Mouse (Mus musculus) kidney, postnatal 25 days (tissue): ENCODE data around the gene Hist1h3c.

Source experiments
- DNase-seq, 2 experiments: peaks; one replicate each; pipeline ENCODE4 v3.0.0; 2021; ENCODE audit warnings: mixed read lengths in 2 of 2

The Hist1h3c gene

GRCm38 (mm10) chr13:23757211-23757773 lies 11.9 kb upstream of the Hist1h3c start:
- no peak for DNase-seq

GRCm38 (mm10) chr13:23756790-23757189 lies 11.4 kb upstream of the Hist1h3c start, which contains the start of gene Hist1h4b:
Hist1h4b (plus strand) TSS chr13:23757013.
- DNase-seq, result peak; percentile 91 to 94

GRCm38 (mm10) chr13:23755000-23755399 lies 9.6 kb upstream of the Hist1h3c start:
- no peak for DNase-seq

GRCm38 (mm10) chr13:23753314-23754078 lies 8.1 kb upstream of the Hist1h3c start:
- no peak for DNase-seq

GRCm38 (mm10) chr13:23752742-23753172 lies 7.4 kb upstream of the Hist1h3c start:
- no peak for DNase-seq

GRCm38 (mm10) chr13:23752067-23752741 lies 6.8 kb upstream of the Hist1h3c start, which contains the start of gene Hist1h3b:
Hist1h3b (plus strand) TSS chr13:23752267.
- peak; percentile 90 to 94 for DNase-seq

- no peak for DNase-seq
These were observed 6.1 kb upstream of the Hist1h3c start for GRCm38 (mm10) chr13:23751478-23751956.

- peak in 1 of 2 experiments; percentile 52 for DNase-seq
These were observed 5.6 kb upstream of the Hist1h3c start, which contains the start of gene Hist1h2ab for GRCm38 (mm10) chr13:23750839-23751477. Hist1h2ab (plus strand) TSS chr13:23751126.

- DNase-seq, result no peak
These were observed 4.2 kb upstream of the Hist1h3c start for GRCm38 (mm10) chr13:23749563-23750121.

GRCm38 (mm10) chr13:23747892-23748288 lies 2.5 kb upstream of the Hist1h3c start:
- DNase-seq, result no peak

- no peak for DNase-seq
These were observed 1.9 kb upstream of the Hist1h3c start for GRCm38 (mm10) chr13:23747081-23747891.

GRCm38 (mm10) chr13:23746201-23747080 lies 1.0 kb upstream of the Hist1h3c start, which contains the start of gene Hist1h2bb:
Hist1h2bb (plus strand) TSS chr13:23746734.
- DNase-seq, result peak; percentile 42 to 72

- DNase-seq, result no peak
These were observed 701 bp downstream of the Hist1h3c start for GRCm38 (mm10) chr13:23744421-23745380.

GRCm38 (mm10) chr13:23743963-23744362 lies 1.4 kb downstream of the Hist1h3c start:
- DNase-seq, result no peak

- no peak for DNase-seq
These were observed 2.2 kb downstream of the Hist1h3c start for GRCm38 (mm10) chr13:23743215-23743614.

GRCm38 (mm10) chr13:23742007-23742406 lies 3.4 kb downstream of the Hist1h3c start:
- no peak for DNase-seq

- DNase-seq, result no peak
These were observed 4.5 kb downstream of the Hist1h3c start for GRCm38 (mm10) chr13:23740910-23741309.

- DNase-seq, result no peak
These were observed 5.1 kb downstream of the Hist1h3c start for GRCm38 (mm10) chr13:23740256-23740840.

GRCm38 (mm10) chr13:23739922-23740252 lies 5.5 kb downstream of the Hist1h3c start:
- no peak for DNase-seq
